Mouse (Mus musculus) Patski (cell line): ENCODE data around the gene Rrp15. TPM values are rescaled to one million over a fixed set of nuclear protein-coding genes. Genes with fewer than 3 reads are reported as not detected.

Experiments used
- ATAC-seq: fragments of 100-300 bp; one replicate; pipeline ENCODE4 v1.8.0; 2021
- CTCF ChIA-PET: fragments of 350-600 bp; sonication (Branson Sonifier 250); formaldehyde crosslinking; loops from one replicate; lab custom pipeline; 2022; ENCODE audit warnings: inconsistent platforms; lab: Charles Lee
- POLR2A ChIA-PET: fragments of 350-600 bp; sonication (Branson Sonifier 250); formaldehyde crosslinking; loops from one replicate; lab custom pipeline; 2022; ENCODE audit warnings: antibody characterized with exemption, inconsistent platforms; lab: Charles Lee
- DNase-seq: peaks from one replicate; pipeline ENCODE4 v3.0.0-alpha.2; 2011; ENCODE audit warnings: low read depth, low spot score
- H3K27me3 ChIP-seq: fragments of 371-371 bp; one replicate; pipeline ENCODE4 v1.5.1; 2021
- CTCF ChIP-seq: fragments of 100-300 bp; IDR thresholded peaks from one replicate; pipeline ENCODE4 v1.5.1; 2021
- in situ Hi-C: fragments of 300-500 bp; cut with MboI; formaldehyde crosslinking; loops from 3 replicates; pipeline ENCODE4 v1.11.1; 2018; ENCODE audit warnings: low pct_unique_long_range_greater_than_20kb, mixed read lengths
- polyA plus RNA-seq: library from polyadenylated mRNA; unstranded; gene quantifications from one replicate; pipeline ENCODE4 v1.2.3, GENCODE M21; 2021

Rrp15 gene
- polyA plus RNA-seq, 1 experiment from 2014 or later = 48.7 TPM

DNA sequence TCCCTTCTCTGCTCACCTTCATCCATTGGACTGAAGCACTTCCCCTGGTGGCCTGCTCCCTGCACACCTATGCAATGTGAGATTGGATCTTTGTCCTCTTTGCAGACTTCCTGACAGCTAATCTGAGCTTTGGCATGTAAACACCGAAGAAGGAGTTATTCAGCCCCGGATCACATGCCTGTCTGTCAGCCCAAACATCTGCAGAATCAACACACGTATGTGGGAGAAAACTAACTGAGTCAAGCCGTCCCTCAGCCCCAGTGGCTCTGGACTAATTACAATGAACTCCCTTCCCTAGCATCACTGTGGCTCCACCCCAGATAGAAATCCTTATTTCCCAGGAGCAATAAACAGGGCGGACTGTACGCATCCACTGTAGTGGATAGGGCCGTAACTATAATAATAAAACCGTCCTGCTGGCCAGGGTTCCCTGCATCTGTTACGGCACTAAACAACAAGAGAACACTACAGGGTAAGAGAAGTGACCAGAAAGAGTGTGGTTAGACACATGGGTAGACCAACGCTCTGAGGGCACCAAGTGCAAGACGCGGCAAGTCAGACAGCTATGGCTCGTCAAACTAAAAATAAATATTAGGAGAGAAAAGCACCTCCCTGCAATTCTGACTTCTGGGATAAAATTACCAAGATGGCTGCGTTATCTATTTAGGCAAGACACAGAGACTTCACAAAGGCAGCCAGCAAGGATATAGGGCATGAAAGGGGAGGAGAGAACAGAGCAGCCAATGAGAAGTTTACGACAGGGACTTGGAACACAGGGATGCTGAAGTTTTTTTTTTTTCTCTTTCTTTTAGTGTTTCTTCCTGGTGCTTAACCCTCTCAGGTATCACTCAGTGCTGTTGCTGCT lies 46.5 kb downstream of the Rrp15 start:
- ChIA-PET CTCF (interaction anchor here (1.6 to 2.7 kb wide), 2 partner anchors 10 to 135 kb away, joined by 4 to 7 read pairs; no protein-coding TSS in a partner anchor), POLR2A (interaction anchor here (1.6 kb wide), 1 partner anchor 134 kb away, joined by 3 read pairs; no protein-coding TSS in a partner anchor)
- no peak for ATAC-seq
- no peak for TF ChIP-seq CTCF
- DNase-seq = no peak
- no peaks in the 10 kb centered on the region for H3K27me3 ChIP-seq
- in situ Hi-C loops = loop anchor here (10.0 to 25.0 kb wide), 2 partner anchors 68 to 690 kb away; no protein-coding TSS in a partner anchor

GRCm38 (mm10) chr1:186701206-186701905 lies 47.8 kb downstream of the Rrp15 start:
- in situ Hi-C loops = loop anchor here (10.0 to 25.0 kb wide), 2 partner anchors 67 to 689 kb away; no protein-coding TSS in a partner anchor
- TF ChIP-seq CTCF = no peak
- CTCF ChIA-PET = no interaction called here
- ATAC-seq (no peak), DNase-seq (no peak)
- POLR2A ChIA-PET = no interaction called here
- no peaks in the 10 kb centered on the region for H3K27me3 ChIP-seq

GRCm38 (mm10) chr1:186700496-186700895 lies 48.7 kb downstream of the Rrp15 start:
- H3K27me3 ChIP-seq = no peaks in the 10 kb centered on the region
- DNase-seq (no peak), ATAC-seq (no peak)
- ChIA-PET POLR2A (no interaction called here), CTCF (no interaction called here)
- TF ChIP-seq CTCF = no peak
- in situ Hi-C loops = loop anchor here (10.0 to 25.0 kb wide), 2 partner anchors 66 to 688 kb away; no protein-coding TSS in a partner anchor

- TF ChIP-seq CTCF = no peak
- ATAC-seq (no peak), DNase-seq (no peak)
- POLR2A ChIA-PET = no interaction called here
- in situ Hi-C loops = no loop called here
- no peaks in the 10 kb centered on the region for H3K27me3 ChIP-seq
- CTCF ChIA-PET = interaction anchor here (1.3 to 1.4 kb wide), 2 partner anchors 8 to 10 kb away, joined by 3 to 4 read pairs; no protein-coding TSS in a partner anchor
Measured at GRCm38 (mm10) chr1:186698583-186699338, 50.4 kb downstream of the Rrp15 start.

GRCm38 (mm10) chr1:186696231-186696630 lies 52.9 kb downstream of the Rrp15 start:
- no peaks in the 10 kb centered on the region for H3K27me3 ChIP-seq
- CTCF ChIA-PET = interaction anchor here (0.7 kb wide), 1 partner anchor 35 kb away, joined by 3 read pairs; no protein-coding TSS in a partner anchor
- DNase-seq (no peak), ATAC-seq (no peak)
- POLR2A ChIA-PET = no interaction called here
- in situ Hi-C loops = no loop called here
- TF ChIP-seq CTCF = no peak

DNA sequence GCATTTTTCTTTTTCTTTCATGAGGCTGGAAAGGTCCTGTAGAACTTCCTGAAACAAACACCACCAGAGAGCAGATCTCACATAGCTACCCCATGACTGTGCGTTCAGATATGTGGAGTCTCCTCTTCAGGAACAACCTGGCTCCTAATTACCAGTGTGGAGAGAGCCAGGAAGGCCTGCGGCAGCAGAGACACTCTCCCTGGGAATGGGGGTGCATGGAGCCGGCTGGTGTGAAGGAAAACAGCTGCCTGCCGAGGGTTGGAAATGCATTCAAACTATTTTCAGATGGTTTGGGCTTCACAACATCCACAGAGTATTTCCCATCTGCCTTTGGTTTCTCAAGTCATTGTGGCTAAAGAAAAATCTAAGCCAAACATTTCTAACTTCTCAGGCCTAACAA lies 53.8 kb downstream of the Rrp15 start:
- ATAC-seq (peak; percentile 60), DNase-seq (no peak)
- CTCF ChIA-PET = interaction anchor here (2.5 kb wide), 1 partner anchor 18 kb away, joined by 7 read pairs; no protein-coding TSS in a partner anchor
- in situ Hi-C loops = no loop called here
- POLR2A ChIA-PET = no interaction called here
- no peak for TF ChIP-seq CTCF
- H3K27me3 ChIP-seq = no peaks in the 10 kb centered on the region

DNA sequence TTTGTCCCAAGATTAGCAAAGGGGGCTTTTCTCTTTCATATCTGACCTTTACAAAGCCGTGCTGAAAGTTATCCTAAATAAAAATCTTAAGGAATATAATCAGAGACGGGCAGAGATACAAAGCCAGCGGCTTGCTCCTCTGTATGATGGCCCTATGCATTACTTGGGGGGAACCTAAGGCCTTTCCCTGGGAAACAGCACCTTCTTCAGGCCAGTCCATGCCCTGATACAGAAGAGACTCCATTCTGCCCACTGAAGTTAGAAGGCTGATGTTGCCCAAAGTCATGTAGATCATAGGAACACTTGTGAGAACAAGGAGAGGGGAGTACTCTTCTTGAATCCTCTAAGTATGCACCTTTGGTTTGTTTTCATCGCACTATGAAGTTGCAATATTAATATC lies 56.8 kb downstream of the Rrp15 start:
- peak; percentile 40 for TF ChIP-seq CTCF
- DNase-seq = no peak
- POLR2A ChIA-PET = no interaction called here

DNA sequence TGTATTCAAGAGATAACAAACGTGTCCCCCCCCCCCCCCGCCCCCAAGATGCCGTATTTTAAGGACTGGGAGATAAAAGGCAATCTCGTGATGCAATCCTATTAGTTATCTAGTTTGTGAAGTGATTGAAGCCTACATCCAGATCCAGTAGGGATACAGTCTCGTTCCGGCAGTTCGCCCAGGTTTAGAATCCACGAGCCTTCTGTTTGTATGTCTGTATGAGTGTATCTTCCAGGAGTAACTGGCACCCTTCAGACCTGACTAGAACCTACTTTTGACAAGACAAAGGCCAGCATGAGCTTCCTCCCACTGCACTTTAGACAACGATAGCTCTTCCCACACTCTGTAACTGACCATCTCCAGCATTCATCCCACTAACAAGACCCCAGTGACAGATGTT lies 57.5 kb downstream of the Rrp15 start:
- TF ChIP-seq CTCF = no peak

More for the DNA sequence above, 56.8 kb downstream of the Rrp15 start:
- in situ Hi-C loops = no loop called here
- no peak for ATAC-seq
- H3K27me3 ChIP-seq = no peaks in the 10 kb centered on the region
- CTCF ChIA-PET = interaction anchor here (1.7 kb wide), 1 partner anchor 11 kb away, joined by 5 read pairs; no protein-coding TSS in a partner anchor

GRCm38 (mm10) chr1:186684041-186684440 lies 65.1 kb downstream of the Rrp15 start:
- in situ Hi-C loops = no loop called here
- TF ChIP-seq CTCF = no peak
- no peaks in the 10 kb centered on the region for H3K27me3 ChIP-seq
- DNase-seq (no peak), ATAC-seq (no peak)
- ChIA-PET POLR2A (no interaction called here), CTCF (no interaction called here)

More for the DNA sequence above, 57.5 kb downstream of the Rrp15 start:
- no peak for DNase-seq
- no peak for ATAC-seq
- ChIA-PET CTCF (interaction anchor here (1.7 kb wide), 1 partner anchor 10 kb away, joined by 5 read pairs; no protein-coding TSS in a partner anchor), POLR2A (no interaction called here)
- no peaks in the 10 kb centered on the region for H3K27me3 ChIP-seq
- in situ Hi-C loops = no loop called here

DNA sequence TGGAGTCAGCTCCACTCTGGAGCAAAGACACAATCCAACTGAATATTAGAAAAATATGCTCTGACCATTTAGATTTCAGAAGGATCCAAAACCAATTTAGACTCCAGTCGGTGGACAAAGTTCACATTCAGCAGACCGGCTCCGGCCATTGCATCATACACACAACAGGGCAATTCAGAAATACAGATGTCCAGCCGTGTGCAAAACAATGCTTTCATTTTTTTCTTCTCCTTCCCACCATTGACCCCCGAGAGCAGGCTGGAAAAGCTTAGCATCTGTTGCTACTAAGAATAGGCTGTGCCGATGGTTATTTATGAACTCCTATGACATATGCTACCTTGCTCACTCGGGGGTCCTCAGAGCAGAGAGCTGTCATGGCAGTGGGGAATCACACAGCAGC lies 66.6 kb downstream of the Rrp15 start:
- in situ Hi-C loops = no loop called here
- no peak for DNase-seq
- CTCF ChIA-PET = no interaction called here
- TF ChIP-seq CTCF = no peak
- no peak for ATAC-seq
- POLR2A ChIA-PET = no interaction called here
- no peaks in the 10 kb centered on the region for H3K27me3 ChIP-seq
